Mouse (Mus musculus) neural tube, embryonic 10.5 days (tissue): ENCODE measurements around the gene Trex2.
"Not testable (repeated sequence)": the region's sequence is repeated elsewhere in the genome, so short reads cannot be mapped to it uniquely, and the experiment has no call there.

Experiments
- DNase-seq: peaks from one replicate; pipeline ENCODE4 v3.0.0-alpha.2; 2017; ENCODE audit warnings: low spot score; ENCODE audit errors: extremely low spot score

Trex2 gene

GRCm38 (mm10) chrX:73430036-73430435, 5.1 kb downstream of the Trex2 start:
- no peak for DNase-seq

GRCm38 (mm10) chrX:73412767-73413166, 22.4 kb downstream of the Trex2 start:
- no peak for DNase-seq

- DNase-seq = no peak
Observed at GRCm38 (mm10) chrX:73410880-73411517, 24.1 kb downstream of the Trex2 start, which contains the start of gene Zfp92. Gene Zfp92, plus strand, starts transcription at chrX:73411096.

- no peak for DNase-seq
Observed at GRCm38 (mm10) chrX:73401616-73402015, 33.5 kb downstream of the Trex2 start.

GRCm38 (mm10) chrX:73400951-73401350, 34.2 kb downstream of the Trex2 start:
- no peak for DNase-seq

GRCm38 (mm10) chrX:73398636-73399035, 36.5 kb downstream of the Trex2 start, which contains the start of gene Gm18336:
Gene Gm18336, minus strand, starts transcription at chrX:73398736.
- not testable (repeated sequence) for DNase-seq

GRCm38 (mm10) chrX:73396446-73396845, 38.7 kb downstream of the Trex2 start:
- DNase-seq = no peak

GRCm38 (mm10) chrX:73391481-73391880, 43.7 kb downstream of the Trex2 start:
- no peak for DNase-seq

- no peak for DNase-seq
Observed at GRCm38 (mm10) chrX:73384924-73385323, 50.2 kb downstream of the Trex2 start.

- DNase-seq = no peak
Observed at GRCm38 (mm10) chrX:73384419-73384818, 50.7 kb downstream of the Trex2 start.
